Mouse (Mus musculus) kidney, adult 2 months (tissue): ENCODE data around the gene Pfn3. TPM values are rescaled to one million over a fixed set of nuclear protein-coding genes. Genes with fewer than 3 reads are reported as not detected.

Experiments used
- DNase-seq: peaks from one replicate; pipeline ENCODE4 v3.0.0; 2021
- H3K27ac ChIP-seq: fragments of 200-500 bp; 2 replicates; pipeline ENCODE4 v1.5.1; 2012; ENCODE audit warnings: low read depth, low read length, control low read depth, inconsistent platforms; ENCODE audit not compliant: insufficient read depth
- H3K27me3 ChIP-seq: fragments of 200-500 bp; replicated peaks from 2 replicates; pipeline ENCODE4 v1.6.1; 2012; ENCODE audit warnings: mild to moderate bottlenecking, moderate library complexity, low read length, inconsistent platforms; ENCODE audit not compliant: control insufficient read depth, insufficient read depth
- H3K36me3 ChIP-seq: fragments of 200-500 bp; 2 replicates; pipeline ENCODE4 v1.6.1; 2012; ENCODE audit warnings: mild to moderate bottlenecking, moderate library complexity, low read length, inconsistent platforms; ENCODE audit not compliant: control insufficient read depth, insufficient read depth
- H3K4me1 ChIP-seq: fragments of 200-500 bp; 2 replicates; pipeline ENCODE4 v1.6.1; 2011; ENCODE audit warnings: low read length; ENCODE audit not compliant: control insufficient read depth, insufficient read depth
- H3K4me3 ChIP-seq: fragments of 200-500 bp; 2 replicates; pipeline ENCODE4 v1.5.1; 2011; ENCODE audit warnings: mild to moderate bottlenecking, low read depth, low read length, control low read depth; ENCODE audit not compliant: insufficient read depth
- CTCF ChIP-seq: fragments of 200-500 bp; conservative IDR thresholded peaks from 2 replicates; pipeline ENCODE4 v1.5.1; 2011; ENCODE audit warnings: low read depth, mild to moderate bottlenecking, control low read depth, low read length, moderate library complexity, mixed read lengths; ENCODE audit not compliant: insufficient read depth, insufficient read length
- POLR2A ChIP-seq: fragments of 200-500 bp; IDR thresholded peaks from one replicate; pipeline ENCODE4 v1.6.1; 2011; ENCODE audit warnings: low read depth, low read length, control low read depth
- WGBS: fragments of 180-500 bp; shearing (Covaris S2); methylation state at CpG from one replicate; pipeline ENCODE4 v1.1.7; 2018; 5-methylcytosine and 5-hydroxymethylcytosine counted together
- polyA plus RNA-seq: library from polyadenylated mRNA; depleted of rRNA; stranded (reverse); fragments of >200 nt; gene quantifications from 2 replicates; pipeline ENCODE4 v1.2.3, GENCODE M21; 2012; rRNA removed

Gene Pfn3
- polyA plus RNA-seq, 1 experiment, result not detected

- H3K4me1 ChIP-seq, result no peaks in the 10 kb centered on the region
- no peak overlapping the region for H3K27ac ChIP-seq
- DNase-seq, result no peak
- TF ChIP-seq CTCF (no peak), POLR2A (no peak)
- no peak overlapping the region for H3K4me3 ChIP-seq
- H3K36me3 ChIP-seq, result no peaks in the 10 kb centered on the region
- WGBS, result 73% methylated on average over 8 of the region's 8 CpGs
- H3K27me3 ChIP-seq, result no peaks in the 10 kb centered on the region
Observed at GRCm38 (mm10) chr13:55371007-55371681, 43.9 kb downstream of the Pfn3 start.

- 32% methylated on average over 3 of the region's 3 CpGs for WGBS
- no peaks in the 10 kb centered on the region for H3K4me1 ChIP-seq
- no peaks in the 10 kb centered on the region for H3K36me3 ChIP-seq
- DNase-seq, result peak; percentile 88
- TF ChIP-seq POLR2A, result no peak
- TF ChIP-seq CTCF, result no peak
- H3K27ac ChIP-seq, result 0 out of 2 replicates have a peak overlapping the region, but pooled peaks have one; percentile 30
- peak overlapping the region; percentile 19; the same call in 1 of the 2 replicates for H3K4me3 ChIP-seq
- H3K27me3 ChIP-seq, result no peaks in the 10 kb centered on the region
Observed at GRCm38 (mm10) chr13:55370234-55370633, 44.8 kb downstream of the Pfn3 start.

- WGBS, result 42% methylated on average over 13 of the region's 13 CpGs
Observed at GRCm38 (mm10) chr13:55369531-55370114, 45.4 kb downstream of the Pfn3 start, which contains the start of gene Rgs14. Rgs14 (plus strand) TSS chr13:55369732.

GRCm38 (mm10) chr13:55368401-55368800, 46.6 kb downstream of the Pfn3 start:
- Histone ChIP-seq H3K36me3 (no peaks in the 10 kb centered on the region), H3K27me3 (no peaks in the 10 kb centered on the region), H3K27ac (no peak overlapping the region), H3K4me3 (no peak overlapping the region), H3K4me1 (no peaks in the 10 kb centered on the region)
- WGBS, result 78% methylated on average over 7 of the region's 7 CpGs
- peak; percentile 41 for DNase-seq
- TF ChIP-seq POLR2A (no peak), CTCF (peak; percentile 40)

More at GRCm38 (mm10) chr13:55369531-55370114, 45.4 kb downstream of the Pfn3 start, which contains the start of gene Rgs14:
- Histone ChIP-seq H3K36me3 (no peaks in the 10 kb centered on the region), H3K27me3 (no peaks in the 10 kb centered on the region), H3K4me1 (no peaks in the 10 kb centered on the region), H3K4me3 (peak within 1 kb of the TSS; percentile 19), H3K27ac (peak within 1 kb of the TSS; percentile 30; the same call in 1 of the 2 replicates)
- DNase-seq, result peak; percentile 24
- TF ChIP-seq CTCF (no peak), POLR2A (no peak)

Other genes starting within 250 kb of the Pfn3 start
- gene Nsd1, start 205.4 kb downstream of the Pfn3 start, polyA plus RNA-seq, result 17.6 and 19.6 TPM in 2 replicates
- 542 and 589 TPM in 2 replicates for gene Prelid1, start 94.7 kb downstream of the Pfn3 start, polyA plus RNA-seq
- 81.8 and 89.8 TPM in 2 replicates for gene Rab24, start 93.3 kb downstream of the Pfn3 start, polyA plus RNA-seq
- gene Mxd3, start 85.4 kb downstream of the Pfn3 start, polyA plus RNA-seq, result 1.2 and 1.3 TPM in 2 replicates
- gene Lman2, start 52.4 kb downstream of the Pfn3 start, polyA plus RNA-seq, result 114 and 126 TPM in 2 replicates
- 3.3 and 4.2 TPM in 2 replicates for gene Rgs14, start 45.5 kb downstream of the Pfn3 start, polyA plus RNA-seq
- gene Slc34a1, start 17.0 kb downstream of the Pfn3 start, polyA plus RNA-seq, result 9,073 and 10,701 TPM in 2 replicates
- gene F12, start 11.6 kb upstream of the Pfn3 start, polyA plus RNA-seq, result 0.03 and 0.07 TPM in 2 replicates
- gene Grk6, start 29.8 kb upstream of the Pfn3 start, polyA plus RNA-seq, result 23.4 and 27.4 TPM in 2 replicates
- 0.64 and 0.81 TPM in 2 replicates for gene Prr7, start 49.0 kb upstream of the Pfn3 start, polyA plus RNA-seq
- 16.9 and 21.0 TPM in 2 replicates for gene Dbn1, start 72.9 kb upstream of the Pfn3 start, polyA plus RNA-seq
- gene Pdlim7, start 98.4 kb upstream of the Pfn3 start, polyA plus RNA-seq, result 22.8 and 23.5 TPM in 2 replicates
- gene Dok3, start 114.1 kb upstream of the Pfn3 start, polyA plus RNA-seq, result 4.7 and 7.7 TPM in 2 replicates
- gene Ddx41, start 121.4 kb upstream of the Pfn3 start, polyA plus RNA-seq, result 68.5 and 71.2 TPM in 2 replicates
- 85.6 and 102 TPM in 2 replicates for gene Fam193b, start 155.9 kb upstream of the Pfn3 start, polyA plus RNA-seq
- gene Tmed9, start 158.5 kb upstream of the Pfn3 start, polyA plus RNA-seq, result 74.0 and 92.5 TPM in 2 replicates
- gene B4galt7, start 184.7 kb upstream of the Pfn3 start, polyA plus RNA-seq, result 15.0 and 15.7 TPM in 2 replicates
- gene Caml, start 207.8 kb upstream of the Pfn3 start, polyA plus RNA-seq, result 21.4 and 26.6 TPM in 2 replicates
- gene Ddx46, start 219.8 kb upstream of the Pfn3 start, polyA plus RNA-seq, result 12.3 and 13.0 TPM in 2 replicates